Mouse (Mus musculus) layer of hippocampus, adult 2 months (tissue): ENCODE data around the gene Kcnq1. TPM values are rescaled to one million over a fixed set of nuclear protein-coding genes. Genes with fewer than 3 reads are reported as not detected.

Experiments
- DNase-seq, 2 experiments: peaks; one replicate each; pipeline ENCODE4 v3.0.0; 2022; ENCODE audit warnings: low spot score in 2 of 2
- H3K27ac ChIP-seq: fragments of 200-600 bp; 2 replicates; pipeline ENCODE4 v1.8.1; 2022
- H3K4me3 ChIP-seq: fragments of 200-600 bp; 2 replicates; pipeline ENCODE4 v1.8.1; 2022; ENCODE audit warnings: mild to moderate bottlenecking
- CTCF ChIP-seq: fragments of 200-600 bp; conservative IDR thresholded peaks from 2 replicates; pipeline ENCODE4 v1.8.1; 2022; ENCODE audit warnings: antibody characterized with exemption, mild to moderate bottlenecking, moderate library complexity
- total RNA-seq, 2 experiments: library from RNA; stranded (reverse); gene quantifications; 2 replicates each; pipeline ENCODE4 v1.2.3; 2021

Kcnq1 gene
- total RNA-seq, 2 experiments from 2014 or later, result 0.29 to 0.97 TPM

- peak within 1 kb of the TSS; percentile 54 for H3K4me3 ChIP-seq
- no peak for TF ChIP-seq CTCF
- peak; percentile 73 to 76 for DNase-seq
- H3K27ac ChIP-seq, result 0 out of 2 replicates have a peak within 1 kb of the TSS, but pooled peaks have one; percentile 37
Measured at GRCm38 (mm10) chr7:143460874-143461273, 354.7 kb downstream of the Kcnq1 start, which contains the start of gene Cdkn1c. TSS of gene Cdkn1c (minus strand) at chr7:143461050.

GRCm38 (mm10) chr7:143461294-143461870 is 355.2 kb downstream of the Kcnq1 start:
- peak overlapping the region; percentile 54 for H3K4me3 ChIP-seq
- H3K27ac ChIP-seq, result 0 out of 2 replicates have a peak overlapping the region, but pooled peaks have one; percentile 37
- TF ChIP-seq CTCF, result no peak
- DNase-seq, result no peak

- TF ChIP-seq CTCF, result no peak
- DNase-seq, result no peak
- Histone ChIP-seq H3K27ac (no peak overlapping the region), H3K4me3 (no peak overlapping the region)
Measured at GRCm38 (mm10) chr7:143461920-143462319, 355.8 kb downstream of the Kcnq1 start.

- DNase-seq, result no peak
- H3K4me3 ChIP-seq, result no peak overlapping the region
- no peak for TF ChIP-seq CTCF
- H3K27ac ChIP-seq, result no peak overlapping the region
Measured at GRCm38 (mm10) chr7:143462516-143462915, 356.4 kb downstream of the Kcnq1 start.

GRCm38 (mm10) chr7:143463865-143464415 is 357.8 kb downstream of the Kcnq1 start:
- no peak overlapping the region for H3K27ac ChIP-seq
- H3K4me3 ChIP-seq, result no peak overlapping the region
- peak; percentile 97 for TF ChIP-seq CTCF
- DNase-seq, result peak; percentile 59 to 74

GRCm38 (mm10) chr7:143464811-143465560 is 358.8 kb downstream of the Kcnq1 start:
- no peak for TF ChIP-seq CTCF
- H3K27ac ChIP-seq, result no peak overlapping the region
- H3K4me3 ChIP-seq, result peak overlapping the region; percentile 41
- DNase-seq, result no peak

- Histone ChIP-seq H3K4me3 (no peak overlapping the region), H3K27ac (no peak overlapping the region)
- peak; percentile 64 to 91 for DNase-seq
- TF ChIP-seq CTCF, result peak; percentile 99
Measured at GRCm38 (mm10) chr7:143466099-143466677, 360.0 kb downstream of the Kcnq1 start.

GRCm38 (mm10) chr7:143467714-143468113 is 361.6 kb downstream of the Kcnq1 start:
- DNase-seq, result no peak
- TF ChIP-seq CTCF, result no peak

GRCm38 (mm10) chr7:143469946-143470345 is 363.8 kb downstream of the Kcnq1 start:
- peak; percentile 98 for TF ChIP-seq CTCF
- peak; percentile 58 to 75 for DNase-seq
- Histone ChIP-seq H3K4me3 (no peak overlapping the region), H3K27ac (no peak overlapping the region)

More at GRCm38 (mm10) chr7:143467714-143468113, 361.6 kb downstream of the Kcnq1 start:
- Histone ChIP-seq H3K4me3 (no peak overlapping the region), H3K27ac (no peak overlapping the region)

GRCm38 (mm10) chr7:143473347-143474101 is 367.4 kb downstream of the Kcnq1 start, which contains the start of gene Slc22a18:
TSS of gene Slc22a18 (plus strand) at chr7:143473736.
- no peak within 1 kb of the TSS for H3K4me3 ChIP-seq
- no peak within 1 kb of the TSS for H3K27ac ChIP-seq
- DNase-seq, result no peak
- no peak for TF ChIP-seq CTCF

- Histone ChIP-seq H3K4me3 (no peak overlapping the region), H3K27ac (no peak overlapping the region)
- no peak for TF ChIP-seq CTCF
- DNase-seq, result no peak
Measured at GRCm38 (mm10) chr7:143474811-143475210, 368.6 kb downstream of the Kcnq1 start.

- DNase-seq, result no peak
- H3K27ac ChIP-seq, result no peak overlapping the region
- no peak for TF ChIP-seq CTCF
- no peak overlapping the region for H3K4me3 ChIP-seq
Measured at GRCm38 (mm10) chr7:143475876-143476275, 369.7 kb downstream of the Kcnq1 start.

Other genes with a start within 250 kb of the Kcnq1 start
- under 1 TPM; 0.36 to 0.93 TPM for gene Th, start 175.2 kb upstream of the Kcnq1 start, total RNA-seq
- gene Ascl2, start 137.1 kb upstream of the Kcnq1 start, total RNA-seq, result under 1 TPM; 0.28 to 0.37 TPM
- under 1 TPM in 1 of 2 experiments, not detected in 1; 0.36 TPM for gene Tspan32, start 101.3 kb upstream of the Kcnq1 start, total RNA-seq
- gene Cd81, start 53.6 kb upstream of the Kcnq1 start, total RNA-seq, result 100 to 1,000 TPM; 419 to 448 TPM
- gene Tssc4, start 37.1 kb upstream of the Kcnq1 start, total RNA-seq, result 10 to 100 TPM; 38.5 to 41.4 TPM
- not detected for gene Trpm5, start 11.7 kb upstream of the Kcnq1 start, total RNA-seq